In the genomic region with DNA sequence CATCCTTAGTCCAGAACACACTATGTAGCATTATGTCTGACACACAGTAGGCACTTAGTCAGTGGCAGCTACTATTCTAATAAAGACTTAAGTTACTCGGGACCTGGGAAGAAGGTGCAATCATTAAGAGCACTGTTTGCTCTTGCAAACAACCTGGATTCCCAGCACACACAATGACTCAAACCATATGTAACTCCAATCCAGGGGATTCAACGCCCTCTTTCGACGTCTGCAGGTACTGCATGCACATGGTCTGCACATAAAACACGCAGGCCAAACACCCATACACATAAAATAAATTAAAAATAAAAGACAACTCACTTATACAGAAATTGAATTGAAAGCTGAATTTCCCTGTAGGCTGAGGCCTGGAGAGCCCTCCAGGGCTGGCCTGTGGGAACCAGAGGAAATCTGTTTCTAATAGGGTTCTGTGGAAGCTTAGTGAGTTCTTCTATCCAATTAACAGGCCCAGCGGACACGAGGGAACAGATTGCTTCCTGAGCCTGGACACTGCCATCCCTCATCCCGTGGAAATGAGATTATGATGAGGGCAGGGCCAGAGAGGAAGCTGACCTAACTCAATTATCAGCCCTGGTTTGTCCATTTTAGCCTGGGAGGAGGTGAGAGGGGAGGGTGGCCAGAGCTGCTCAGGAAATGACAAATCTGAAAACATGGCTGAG, we compare ENCODE assay signal across 12 mouse cellular contexts.
DNase-seq lines count a peak whose midpoint lies in the region; ATAC-seq and TF ChIP-seq lines count a peak whose summit lies in the region.
"Had no signal": no experiment of that assay in that cellular context is flagged by ENCODE, and none has a peak within 500 bp of the region (broad histone marks: within the 10 kb centered on the region; RNA-seq: fewer than 3 reads in every experiment).

No protein-coding gene starts in this region.

- no peaks in the 10 kb centered on the region for H3K27me3 ChIP-seq in heart, postnatal 0 days (ENCODE audit: control insufficient read depth, insufficient read depth, low read length)
- H3K27me3 ChIP-seq: hindbrain, embryonic 15.5 days; midbrain, embryonic 12.5 days had no signal

- no peak overlapping the region for H3K9ac ChIP-seq in heart, postnatal 0 days (replicated peaks; ENCODE audit: low read depth, low read length)
- H3K9ac ChIP-seq: hindbrain, embryonic 15.5 days; midbrain, embryonic 12.5 days had no signal

- TF ChIP-seq EP300 in heart, postnatal 0 days (IDR thresholded peaks at IDR 0.05; ENCODE audit: low read depth) = 0 out of 2 replicates have a peak, but pooled peaks have one; percentile 40

- intact Hi-C loops in heart, postnatal 14 days (cut with DNase I) = loop anchor here (5.0 kb wide), 1 partner anchor 46 kb away; no protein-coding TSS in a partner anchor

- peaks cover 29% of the 10 kb centered on the region for H3K4me1 ChIP-seq in brown adipose tissue, adult 24 weeks (ENCODE audit: control insufficient read depth, insufficient read depth, insufficient read length, low read length)
- H3K4me1 ChIP-seq in heart, postnatal 0 days (ENCODE audit: control insufficient read depth, insufficient read depth) = peaks cover 27% of the 10 kb centered on the region
- H3K4me1 ChIP-seq: hindbrain, embryonic 15.5 days; midbrain, embryonic 12.5 days had no signal

- no peaks in the 10 kb centered on the region for H3K36me3 ChIP-seq in heart, postnatal 0 days (replicated peaks; ENCODE audit: control insufficient read depth, insufficient read depth, low read length)
- H3K36me3 ChIP-seq: hindbrain, embryonic 15.5 days; midbrain, embryonic 12.5 days had no signal

- no peak overlapping the region for H3K4me3 ChIP-seq in brown adipose tissue, adult 24 weeks (ENCODE audit: insufficient read depth, low read depth, low read length)
- no peak overlapping the region for H3K4me3 ChIP-seq in heart, postnatal 0 days (ENCODE audit: low read depth, low read length)
- H3K4me3 ChIP-seq: hindbrain, embryonic 15.5 days; midbrain, embryonic 12.5 days had no signal

- 71% methylated on average over 8 of the region's 8 CpGs for WGBS in heart, postnatal 0 days

- peak; percentile 55 for ATAC-seq in heart, postnatal 0 days (ENCODE audit: insufficient read depth, low read depth)
- ATAC-seq in megakaryocyte, adult 5-6 weeks (ENCODE audit: poor library complexity, severe bottlenecking) = no peak

- no peak overlapping the region for H3K4me2 ChIP-seq in heart, postnatal 0 days (ENCODE audit: low read depth, low read length)
- H3K4me2 ChIP-seq: hindbrain, embryonic 15.5 days; liver, embryonic 11.5 days; midbrain, embryonic 12.5 days had no signal

- DNase-seq in heart, adult 11 months = peak; percentile 98
- no peak for DNase-seq in heart, postnatal 14 days
- DNase-seq in 416B (ENCODE audit: low read depth) = peak; percentile 52
- peak; percentile 50 for DNase-seq in heart, postnatal 0 days (ENCODE audit: low spot score)
- DNase-seq in spleen, adult 12 weeks (ENCODE audit: low spot score) = no peak
- DNase-seq in thymus, postnatal 10 days (ENCODE audit: low spot score in 2 of 2) = no peak
- DNase-seq: cerebellum, adult 11-12 months had no signal

- TF ChIP-seq CTCF in heart, postnatal 0 days (IDR thresholded peaks at IDR 0.05; ENCODE audit: low read depth) = no peak

- H3K9me3 ChIP-seq in heart, postnatal 0 days (replicated peaks; ENCODE audit: control insufficient read depth, low read length) = no peaks in the 10 kb centered on the region
- H3K9me3 ChIP-seq: hindbrain, embryonic 15.5 days; midbrain, embryonic 12.5 days had no signal

- peak overlapping the region; percentile 82; the same call in 1 of the 2 replicates for H3K27ac ChIP-seq in brown adipose tissue, adult 24 weeks (replicated peaks; ENCODE audit: low read depth, low read length)
- H3K27ac ChIP-seq in heart, postnatal 0 days (ENCODE audit: low read depth) = peak overlapping the region; percentile 40; the same call in 1 of the 2 replicates
- H3K27ac ChIP-seq: hindbrain, embryonic 15.5 days; midbrain, embryonic 12.5 days had no signal

Comparison
In these comparisons a context has a peak if more than half of its experiments do, and no peak if none do; other contexts are left out.
1. DNase-seq: peak in heart, adult 11 months (single experiment), 416B (single experiment) and heart, postnatal 0 days (single experiment); none in heart, postnatal 14 days (0 of 2), spleen, adult 12 weeks (single experiment) and thymus, postnatal 10 days (0 of 2).